Mouse (Mus musculus): ENCODE data around the gene Gm21739. TPM values are rescaled to one million over a fixed set of nuclear protein-coding genes. Genes with fewer than 3 reads are reported as not detected.
"Not testable (repeated sequence)": the region's sequence is repeated elsewhere in the genome, so short reads cannot be mapped to it uniquely, and the experiment has no call there.

Gene Gm21739
- polyA plus RNA-seq (2015; fragmentation: Nextera tagmentation; extraction: Ambion mirVana) = not detected in 2 replicates

DNA sequence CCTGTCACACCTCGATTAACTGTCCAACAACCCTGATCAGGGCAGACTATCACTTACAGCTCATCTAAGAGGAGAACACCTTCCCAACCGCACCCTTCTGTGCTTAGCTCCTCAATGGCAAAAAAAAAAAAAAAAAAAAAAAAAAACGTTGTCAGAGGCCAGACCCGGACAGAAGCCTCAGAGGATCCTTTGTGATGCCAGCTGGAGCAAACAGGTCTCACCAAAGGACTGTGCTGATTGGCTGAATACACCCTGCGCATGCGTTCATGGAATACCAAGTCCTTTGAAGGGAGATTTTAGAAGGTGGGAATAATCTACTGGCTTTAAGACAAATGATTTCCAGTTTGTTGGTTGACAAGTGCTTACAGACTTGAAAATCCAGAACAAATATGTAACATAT, at the start of gene Gm21739:
Gene Gm21739, minus strand, starts transcription at position 101 of the 400 bp plus-strand sequence.
- ATAC-seq; H3K36me3 ChIP-seq (ENCODE audit: control insufficient read depth, insufficient read depth, low read length); H3K4me1 ChIP-seq (ENCODE audit: control insufficient read depth, insufficient read depth, low read depth, low read length); H3K27me3 ChIP-seq (replicated peaks; ENCODE audit: control insufficient read depth, insufficient read depth, low read length); H3K9ac ChIP-seq (ENCODE audit: low read depth, low read length); H3K4me2 ChIP-seq (ENCODE audit: low read length); H3K4me3 ChIP-seq (ENCODE audit: low read length); H3K27ac ChIP-seq (ENCODE audit: low read depth, low read length); H3K9me3 ChIP-seq (ENCODE audit: control insufficient read depth, low read length): not testable (repeated sequence)
- no CpG with 5 or more reads among the region's 6 CpGs for WGBS

Measured in hindbrain, embryonic 16.5 days (tissue).